Mouse (Mus musculus): ENCODE results near the gene Nt5dc2.

DNA sequence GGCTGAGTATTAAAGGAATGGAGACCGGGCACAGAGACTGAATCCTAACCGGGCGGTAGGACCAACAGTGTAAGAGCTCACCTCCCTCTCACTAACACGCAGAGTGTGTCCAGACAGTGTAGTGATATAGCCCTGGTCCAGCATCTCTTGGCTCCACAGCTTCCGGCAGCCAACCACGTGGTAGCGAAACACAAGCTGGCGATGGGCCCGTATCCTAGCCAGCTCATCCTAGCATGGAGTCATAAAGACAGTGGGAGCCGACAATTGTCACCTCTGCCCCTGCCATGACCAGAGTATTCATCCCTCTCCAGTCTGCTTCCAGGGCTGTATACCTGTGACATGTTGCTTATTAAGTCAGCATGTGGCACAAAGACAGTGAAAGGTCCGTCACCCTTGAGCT is 14.8 kb downstream of the Nt5dc2 start:
- no peak for TF ChIP-seq CTCF (IDR thresholded peaks at IDR 0.05; ENCODE audit: control insufficient read depth, insufficient read depth, low read length)
- TF ChIP-seq POLR2A (IDR thresholded peaks at IDR 0.05; ENCODE audit: borderline replicate concordance, control insufficient read depth, low read depth, low read length): no peak
